Mouse (Mus musculus) lung, adult 18-20 months (tissue): ENCODE measurements at regions not wholly inside any gene's neighbourhood (a gene's known extent, or its start where the extent isn't known, plus 50 kb on each side); places are given as distances from the start of the nearest gene placed in this dataset.
A peak's percentile ranks its signal among the peaks of the same experiment; 100 is the strongest.

Source experiments
- DNase-seq, 2 experiments: peaks; one replicate each; pipeline ENCODE4 v3.0.0; 2022; ENCODE audit warnings: mixed read lengths in 2 of 2

DNA sequence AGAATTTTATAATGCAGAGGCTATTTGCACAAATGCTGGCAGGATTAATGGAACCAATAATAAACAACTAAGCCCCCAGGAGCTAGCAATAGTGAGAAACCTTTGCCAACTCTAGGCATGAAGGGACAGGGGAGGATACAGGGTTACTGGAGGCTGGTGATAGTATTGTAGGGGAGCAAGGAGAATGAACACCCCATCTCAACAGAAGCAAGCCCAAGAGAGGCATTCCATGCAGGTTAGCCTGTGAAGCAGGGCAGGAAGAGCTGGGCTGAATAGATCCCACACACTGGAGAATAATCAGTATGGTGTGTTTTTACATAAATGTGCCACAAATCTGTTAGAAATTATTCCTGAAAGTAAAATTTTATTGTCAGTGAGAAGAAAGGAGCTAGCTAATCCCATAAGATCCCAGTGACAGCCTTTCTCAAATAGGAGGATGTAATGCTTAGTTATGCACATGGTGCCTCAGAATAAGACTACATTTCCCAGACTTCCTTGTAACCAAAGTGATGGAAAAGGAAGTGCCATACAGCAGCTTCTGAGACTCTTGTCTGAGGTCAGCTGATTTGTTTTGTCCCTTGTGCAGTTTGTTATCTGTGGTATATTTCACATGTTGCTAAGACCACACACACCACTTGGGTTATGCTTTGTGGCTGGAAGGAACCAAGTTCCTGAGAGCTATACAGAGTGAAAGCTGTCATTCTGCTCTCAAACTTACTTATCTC lies 111.1 kb downstream of the Ccdc71l start:
- DNase-seq, result no peak

DNA sequence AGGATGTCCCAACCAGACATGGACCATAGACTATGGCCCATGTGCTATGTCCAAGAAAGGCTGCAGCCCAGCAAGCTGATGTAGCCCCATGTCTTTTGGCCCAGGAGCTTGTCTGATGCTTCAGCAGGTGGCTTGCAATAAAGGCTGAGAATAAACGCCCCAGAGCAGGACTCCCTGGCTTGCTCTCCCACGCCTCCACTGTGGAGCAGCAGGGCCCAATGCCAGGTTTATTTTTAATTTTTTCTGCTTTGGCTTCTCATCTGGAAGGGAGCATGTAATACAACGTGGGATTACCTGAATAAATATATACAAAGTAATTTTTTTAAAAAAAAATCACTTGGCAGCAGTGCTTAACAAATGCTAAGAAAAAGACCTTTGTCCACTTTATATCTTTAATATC lies 125.7 kb downstream of the Ccdc71l start:
- DNase-seq, result no peak

- no peak for DNase-seq
These were observed 130.2 kb downstream of the Ccdc71l start for GRCm38 (mm10) chr12:32508671-32509070.

DNA sequence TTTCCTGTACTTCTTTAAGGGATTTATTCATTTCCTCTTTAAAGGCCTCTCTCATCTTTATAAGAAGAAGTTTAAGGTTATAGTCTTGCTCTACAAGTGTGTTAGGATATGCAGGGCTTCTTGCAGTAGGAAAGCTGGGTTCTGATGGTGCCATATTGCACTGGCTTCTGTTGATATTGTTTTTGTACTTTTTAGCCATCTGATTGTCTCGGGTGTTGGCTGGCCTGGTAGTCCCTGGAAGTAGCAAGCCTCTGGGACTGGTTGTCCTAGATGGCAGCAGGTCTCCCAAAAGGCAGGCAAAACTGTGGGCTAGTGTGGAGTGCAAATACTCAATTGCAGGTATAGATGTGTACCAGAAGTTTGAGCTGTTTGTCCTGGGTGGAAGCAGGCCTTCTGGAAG lies 147.1 kb downstream of the Ccdc71l start:
- no peak for DNase-seq

DNA sequence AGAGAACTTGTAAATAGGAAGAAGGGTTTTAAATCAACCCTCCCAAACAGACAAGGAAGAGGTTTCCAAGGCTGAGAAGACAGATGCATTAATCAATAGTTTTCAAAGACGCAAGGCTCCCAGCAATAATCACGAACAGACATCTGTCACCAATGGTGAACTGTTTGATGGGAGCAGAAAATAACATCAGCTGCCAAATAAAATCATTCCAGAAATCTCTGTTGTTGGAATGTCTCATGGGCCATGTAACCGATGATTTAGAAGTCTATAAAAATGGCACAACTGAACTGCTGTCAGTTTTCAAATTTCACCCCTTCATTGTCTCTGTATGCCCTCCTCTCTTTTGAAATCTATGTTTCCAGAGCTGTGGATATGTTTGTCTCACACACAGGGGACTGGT lies 152.7 kb downstream of the Ccdc71l start:
- DNase-seq, result no peak

- DNase-seq, result peak; percentile 7 to 24
These were observed 155.1 kb downstream of the Ccdc71l start for GRCm38 (mm10) chr12:32533641-32534040.

GRCm38 (mm10) chr12:32545466-32545865 lies 167.0 kb downstream of the Ccdc71l start:
- no peak for DNase-seq

- no peak for DNase-seq
These were observed 167.9 kb downstream of the Ccdc71l start for GRCm38 (mm10) chr12:32546356-32546755.

- no peak for DNase-seq
These were observed 175.3 kb downstream of the Ccdc71l start for GRCm38 (mm10) chr12:32553793-32554192.

GRCm38 (mm10) chr12:32567777-32568176 lies 189.3 kb downstream of the Ccdc71l start:
- peak in 1 of 2 experiments; percentile 4 for DNase-seq

DNA sequence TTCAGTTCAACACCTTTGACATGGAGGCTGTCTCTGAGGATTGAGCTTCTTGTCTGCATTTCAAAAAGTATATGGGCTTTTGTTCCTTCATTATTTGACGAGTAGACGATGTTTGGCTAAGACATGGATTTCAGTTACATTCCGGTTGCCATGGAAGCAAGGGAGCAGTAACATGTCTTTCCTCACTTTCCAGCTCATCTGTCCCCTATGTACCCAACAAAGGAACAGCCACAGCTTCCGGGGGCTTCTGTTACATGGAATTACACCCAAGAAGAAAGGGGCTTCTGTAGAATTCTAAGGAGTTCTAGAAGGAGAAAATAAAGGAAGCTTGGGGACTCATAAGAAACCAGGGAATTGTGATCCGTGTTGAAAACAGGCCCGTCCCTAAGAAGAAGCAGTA lies 202.8 kb downstream of the Ccdc71l start:
- no peak for DNase-seq

DNA sequence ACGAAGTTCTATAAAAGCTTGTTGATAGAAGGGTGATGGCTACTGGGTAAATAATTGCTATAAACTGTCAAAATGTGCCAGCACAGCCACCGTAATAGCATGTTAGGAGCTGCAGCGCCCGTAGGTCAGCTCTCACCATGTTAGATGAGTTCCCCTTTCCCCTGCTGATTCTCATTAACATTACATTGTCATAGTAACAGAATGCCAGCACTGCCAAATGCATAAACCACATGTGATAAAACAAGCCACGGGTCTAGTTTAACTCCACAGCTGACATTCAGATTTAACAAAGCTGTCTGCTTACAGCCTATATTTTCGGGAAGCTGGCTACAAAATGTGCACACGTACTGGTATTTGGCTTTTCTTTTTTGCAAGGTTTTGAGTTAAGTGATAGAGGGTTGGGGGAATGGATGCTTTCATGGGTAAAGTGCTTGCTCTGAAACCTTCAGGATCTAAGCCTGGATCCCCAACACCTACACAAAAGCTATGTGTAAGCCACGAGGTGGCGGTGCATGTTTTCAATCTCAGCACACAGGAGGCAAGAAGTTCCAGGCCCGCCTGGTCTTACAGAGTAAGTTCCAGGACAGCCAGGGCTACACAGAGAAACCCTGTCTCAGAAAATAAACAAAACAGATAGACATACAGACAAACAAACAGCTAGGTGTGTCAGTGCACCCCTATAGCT lies 217.1 kb upstream of the Nampt start:
- DNase-seq, result no peak

DNA sequence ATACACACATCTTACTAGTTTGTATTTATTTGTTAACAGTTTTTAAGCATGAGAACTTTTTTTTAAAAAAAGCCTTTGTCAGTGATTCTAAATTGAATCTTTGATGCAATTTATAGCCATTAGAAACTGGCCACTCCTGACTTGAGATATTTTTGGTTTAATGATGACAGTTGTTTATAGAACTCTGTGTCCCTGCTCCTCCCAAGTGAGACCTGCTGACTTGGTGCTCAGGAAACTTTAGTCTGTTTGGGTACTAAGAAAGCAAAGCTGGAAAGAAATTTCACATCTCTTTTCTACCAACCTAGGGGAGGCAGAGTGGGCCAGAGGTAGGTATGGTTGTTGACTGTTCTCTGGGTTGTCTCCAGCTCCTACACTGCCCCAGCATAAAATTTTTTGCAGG lies 214.0 kb upstream of the Nampt start:
- no peak for DNase-seq

GRCm38 (mm10) chr12:32615000-32615399 lies 204.3 kb upstream of the Nampt start:
- DNase-seq, result no peak

DNA sequence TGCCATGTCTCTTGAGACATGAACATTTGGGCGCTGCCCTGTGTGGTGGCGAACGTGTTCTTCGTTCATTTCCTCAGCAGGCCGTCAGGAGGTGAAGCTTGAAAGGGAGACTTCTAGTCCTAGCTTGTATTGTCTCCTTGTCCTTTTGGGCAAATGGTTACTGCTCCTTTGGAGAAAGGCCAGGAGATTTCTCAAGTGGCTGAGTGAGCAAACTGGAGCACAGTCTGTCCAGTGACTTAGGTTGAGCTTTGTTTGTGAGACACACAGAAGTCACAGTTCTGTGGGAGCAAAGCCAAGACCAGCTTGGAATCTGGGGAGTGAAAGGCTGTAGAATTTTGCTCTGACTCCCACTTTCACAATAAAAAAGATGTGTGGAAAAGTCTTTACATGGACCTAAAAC lies 203.3 kb upstream of the Nampt start:
- DNase-seq, result peak; percentile 66 to 84

DNA sequence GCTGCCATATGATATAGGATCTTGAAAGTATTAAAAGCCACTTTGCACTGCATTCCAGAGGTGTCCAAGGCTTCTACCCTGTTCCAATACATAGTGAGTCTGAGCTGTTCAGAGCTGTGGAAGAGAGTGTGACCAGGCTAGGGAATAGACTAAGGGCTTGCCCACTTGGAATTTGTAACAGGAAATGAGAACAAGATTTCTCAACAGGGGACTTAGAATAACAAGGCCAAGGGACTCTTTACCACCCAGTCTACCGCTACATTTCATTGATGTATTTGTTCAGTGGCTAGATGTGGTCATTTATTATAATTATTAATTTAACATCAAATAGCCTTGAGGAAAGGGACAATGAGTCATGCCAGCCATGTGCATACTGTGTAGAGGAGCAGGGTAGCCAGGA lies 202.3 kb upstream of the Nampt start:
- DNase-seq, result peak in 1 of 2 experiments; percentile 25

DNA sequence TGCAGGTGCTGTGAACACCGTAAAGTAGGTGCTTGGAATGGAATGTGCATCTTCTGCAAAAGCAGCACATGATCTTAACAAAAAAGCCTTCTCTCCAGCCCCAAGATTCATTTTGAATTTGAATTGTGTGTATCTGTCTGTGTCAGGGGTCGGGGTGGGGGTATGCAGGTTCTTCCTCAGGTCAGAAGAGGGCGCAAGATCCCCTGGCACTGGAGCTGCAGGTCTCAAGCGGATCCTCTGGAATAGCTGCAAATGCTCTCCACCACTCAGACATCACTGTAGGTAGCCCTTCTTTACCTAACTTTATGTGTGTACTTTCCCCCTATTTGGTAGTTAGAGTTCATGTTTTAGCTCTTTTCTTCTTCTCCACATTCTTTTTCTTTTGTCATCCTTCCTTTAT lies 199.5 kb upstream of the Nampt start:
- DNase-seq, result no peak

GRCm38 (mm10) chr12:32621739-32622138 lies 197.6 kb upstream of the Nampt start:
- peak in 1 of 2 experiments; percentile 64 for DNase-seq

DNA sequence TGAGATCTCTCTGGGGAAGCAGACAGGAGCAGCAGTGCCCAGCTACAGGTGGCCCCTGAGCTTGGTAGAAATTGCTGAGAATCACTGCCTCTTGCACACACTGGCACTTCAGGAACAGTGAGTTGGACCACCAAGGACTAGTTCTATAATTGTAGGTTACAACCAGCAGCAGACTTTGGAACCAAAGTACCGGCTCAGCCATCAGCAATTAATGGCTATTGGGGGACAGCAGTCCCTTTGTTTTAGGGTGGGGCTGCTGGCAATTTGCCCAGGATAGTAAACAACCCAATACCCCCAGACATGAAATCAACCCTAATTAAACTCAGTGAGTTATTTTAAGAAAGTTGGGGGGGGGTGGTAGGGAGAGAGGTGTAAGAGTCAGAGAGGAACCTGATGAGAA lies 190.8 kb upstream of the Nampt start:
- DNase-seq, result no peak

DNA sequence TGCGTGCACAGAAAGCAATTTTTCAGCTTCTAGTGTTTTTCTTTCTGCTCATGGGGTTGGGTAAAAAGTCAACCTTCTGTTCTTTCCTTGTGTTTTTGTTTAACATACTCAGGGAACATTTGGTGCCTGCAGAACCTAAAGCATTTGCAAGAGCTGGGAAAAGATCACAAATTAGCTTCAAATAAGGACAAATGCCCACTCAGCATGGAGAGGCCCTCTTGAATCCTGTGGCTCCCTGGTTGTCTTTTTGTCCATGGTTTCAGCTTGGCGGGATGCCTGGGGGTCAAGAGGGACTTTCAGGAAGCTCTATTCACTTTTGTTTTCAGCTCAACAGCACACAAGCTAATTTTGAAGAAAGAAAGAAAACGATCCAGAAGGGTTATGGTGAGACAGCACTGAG lies 186.4 kb upstream of the Nampt start:
- peak; percentile 76 to 81 for DNase-seq

- no peak for DNase-seq
These were observed 184.3 kb upstream of the Nampt start for GRCm38 (mm10) chr12:32635055-32635454.

- no peak for DNase-seq
These were observed 181.8 kb upstream of the Nampt start for GRCm38 (mm10) chr12:32637400-32638100.

DNA sequence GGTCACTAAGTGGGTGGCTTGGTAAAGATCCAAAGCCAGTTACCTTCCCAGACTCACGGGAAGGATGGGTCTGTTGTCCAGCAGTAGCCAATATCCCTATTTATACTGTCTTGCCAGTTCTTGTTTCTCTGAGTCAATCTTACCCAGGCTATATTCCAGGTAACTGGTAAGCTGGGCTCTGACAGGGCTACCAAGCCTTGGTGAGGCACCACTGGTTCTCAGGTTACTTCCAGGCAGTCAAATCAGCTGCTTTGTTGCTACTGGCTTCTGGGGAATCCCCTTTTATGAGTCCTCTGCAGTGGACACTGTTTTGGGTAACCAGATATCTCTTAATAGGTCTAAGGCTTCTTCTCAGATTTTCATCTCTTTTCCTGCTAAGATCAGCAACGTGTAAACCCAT lies 178.8 kb upstream of the Nampt start:
- DNase-seq, result no peak

DNA sequence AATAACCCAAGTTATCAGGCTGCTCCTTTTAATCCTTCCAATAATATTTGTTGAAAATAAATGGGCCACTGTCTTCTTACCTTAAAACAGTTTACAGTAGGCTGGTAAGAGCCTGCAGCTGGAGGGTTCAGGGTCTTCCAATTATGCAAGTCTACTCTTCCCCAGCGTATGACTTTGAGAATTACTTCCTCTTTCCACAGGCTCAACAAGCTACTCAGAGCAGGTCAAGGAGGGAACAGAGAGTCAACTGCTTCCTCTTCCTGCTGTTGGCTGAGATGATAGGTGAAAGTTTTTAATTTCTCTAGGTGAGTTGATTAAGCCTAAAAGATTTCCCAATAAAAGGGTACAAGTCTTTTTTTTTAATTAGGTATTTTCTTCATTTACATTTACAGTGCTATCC lies 176.9 kb upstream of the Nampt start:
- DNase-seq, result no peak
